Mouse (Mus musculus): ENCODE measurements around the gene Gpc6. TPM values are rescaled to one million over a fixed set of nuclear protein-coding genes. Genes with fewer than 3 reads are reported as not detected.

Gpc6 gene
- polyA plus RNA-seq, 1 experiment from 2014 or later, result 18.8 TPM

GRCm38 (mm10) chr14:117015333-117015922 lies 90.3 kb downstream of the Gpc6 start:
- 65% methylated on average over 4 of the region's 4 CpGs for WGBS
- DNase-seq (ENCODE audit: low spot score), result no peak
- no peak for ATAC-seq (replicated peaks; ENCODE audit: low FRiP score)

GRCm38 (mm10) chr14:117022180-117022799 lies 97.2 kb downstream of the Gpc6 start:
- no peak overlapping the region for H3K4me3 ChIP-seq (ENCODE audit: low read depth, low read length)
- WGBS, result 85% methylated on average over 5 of the region's 5 CpGs
- no peak overlapping the region for H3K4me2 ChIP-seq
- no peaks in the 10 kb centered on the region for H3K27me3 ChIP-seq (replicated peaks; ENCODE audit: control insufficient read depth, insufficient read depth, low read length)
- no peak for ATAC-seq (replicated peaks; ENCODE audit: low FRiP score)
- H3K4me1 ChIP-seq (replicated peaks; ENCODE audit: control insufficient read depth, insufficient read depth, low read length), result no peaks in the 10 kb centered on the region
- no peaks in the 10 kb centered on the region for H3K9me3 ChIP-seq (ENCODE audit: control insufficient read depth, low read length)
- no peak for DNase-seq (ENCODE audit: low spot score)
- no peak overlapping the region for H3K9ac ChIP-seq (ENCODE audit: low read depth, low read length)
- H3K27ac ChIP-seq (ENCODE audit: low read depth, low read length), result no peak overlapping the region
- no peaks in the 10 kb centered on the region for H3K36me3 ChIP-seq (ENCODE audit: control insufficient read depth, insufficient read depth, low read length)

More at GRCm38 (mm10) chr14:117015333-117015922, 90.3 kb downstream of the Gpc6 start:
- H3K4me2 ChIP-seq, result no peak overlapping the region
- H3K27ac ChIP-seq (ENCODE audit: low read depth, low read length), result no peak overlapping the region
- no peaks in the 10 kb centered on the region for H3K9me3 ChIP-seq (ENCODE audit: control insufficient read depth, low read length)
- no peak overlapping the region for H3K9ac ChIP-seq (ENCODE audit: low read depth, low read length)
- no peaks in the 10 kb centered on the region for H3K36me3 ChIP-seq (ENCODE audit: control insufficient read depth, insufficient read depth, low read length)
- H3K4me3 ChIP-seq (ENCODE audit: low read depth, low read length), result no peak overlapping the region
- H3K27me3 ChIP-seq (replicated peaks; ENCODE audit: control insufficient read depth, insufficient read depth, low read length), result no peaks in the 10 kb centered on the region
- H3K4me1 ChIP-seq (replicated peaks; ENCODE audit: control insufficient read depth, insufficient read depth, low read length), result no peaks in the 10 kb centered on the region

DNA sequence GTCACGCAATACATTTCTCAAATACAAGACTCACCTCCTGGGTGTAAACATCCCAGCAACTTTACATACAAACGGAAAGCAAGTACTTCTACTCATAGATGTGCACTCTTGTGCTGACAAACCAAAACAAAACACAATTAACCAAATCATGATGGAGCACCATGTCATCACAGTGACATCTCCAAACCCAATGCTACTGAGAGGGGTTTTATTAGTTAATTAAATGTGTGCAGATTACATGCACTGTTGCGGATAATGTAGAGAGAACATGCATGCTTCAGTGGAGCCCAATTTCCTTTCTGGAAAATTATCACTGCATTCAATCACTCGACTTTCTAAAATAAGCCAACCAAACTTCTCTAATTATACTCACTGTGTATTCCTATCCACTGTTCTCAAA lies 109.0 kb downstream of the Gpc6 start:
- Histone ChIP-seq H3K27me3 (replicated peaks; ENCODE audit: control insufficient read depth, insufficient read depth, low read length) (no peaks in the 10 kb centered on the region), H3K9me3 (ENCODE audit: control insufficient read depth, low read length) (no peaks in the 10 kb centered on the region), H3K4me2 (no peak overlapping the region), H3K4me3 (ENCODE audit: low read depth, low read length) (no peak overlapping the region), H3K4me1 (replicated peaks; ENCODE audit: control insufficient read depth, insufficient read depth, low read length) (no peaks in the 10 kb centered on the region), H3K9ac (ENCODE audit: low read depth, low read length) (no peak overlapping the region), H3K36me3 (ENCODE audit: control insufficient read depth, insufficient read depth, low read length) (no peaks in the 10 kb centered on the region), H3K27ac (ENCODE audit: low read depth, low read length) (no peak overlapping the region)
- ATAC-seq (replicated peaks; ENCODE audit: low FRiP score) (no peak), DNase-seq (ENCODE audit: low spot score) (no peak)
- 89% methylated on average over 4 of the region's 4 CpGs for WGBS

GRCm38 (mm10) chr14:117041017-117041416 lies 115.9 kb downstream of the Gpc6 start:
- no peak overlapping the region for H3K27ac ChIP-seq (ENCODE audit: low read depth, low read length)
- no peak overlapping the region for H3K4me2 ChIP-seq

GRCm38 (mm10) chr14:117048951-117049350 lies 123.8 kb downstream of the Gpc6 start:
- H3K4me3 ChIP-seq (ENCODE audit: low read depth, low read length), result no peak overlapping the region
- DNase-seq (ENCODE audit: low spot score), result no peak
- no peaks in the 10 kb centered on the region for H3K4me1 ChIP-seq (replicated peaks; ENCODE audit: control insufficient read depth, insufficient read depth, low read length)
- no peak overlapping the region for H3K27ac ChIP-seq (ENCODE audit: low read depth, low read length)
- H3K9me3 ChIP-seq (ENCODE audit: control insufficient read depth, low read length), result no peaks in the 10 kb centered on the region
- no peak for ATAC-seq (replicated peaks; ENCODE audit: low FRiP score)
- no peak overlapping the region for H3K4me2 ChIP-seq
- H3K9ac ChIP-seq (ENCODE audit: low read depth, low read length), result no peak overlapping the region
- 57% methylated on average over 2 of the region's 2 CpGs for WGBS
- H3K27me3 ChIP-seq (replicated peaks; ENCODE audit: control insufficient read depth, insufficient read depth, low read length), result no peaks in the 10 kb centered on the region
- H3K36me3 ChIP-seq (ENCODE audit: control insufficient read depth, insufficient read depth, low read length), result no peaks in the 10 kb centered on the region

More at GRCm38 (mm10) chr14:117041017-117041416, 115.9 kb downstream of the Gpc6 start:
- Histone ChIP-seq H3K4me1 (replicated peaks; ENCODE audit: control insufficient read depth, insufficient read depth, low read length) (no peaks in the 10 kb centered on the region), H3K9me3 (ENCODE audit: control insufficient read depth, low read length) (no peaks in the 10 kb centered on the region), H3K9ac (ENCODE audit: low read depth, low read length) (no peak overlapping the region), H3K4me3 (ENCODE audit: low read depth, low read length) (no peak overlapping the region), H3K27me3 (replicated peaks; ENCODE audit: control insufficient read depth, insufficient read depth, low read length) (no peaks in the 10 kb centered on the region), H3K36me3 (ENCODE audit: control insufficient read depth, insufficient read depth, low read length) (no peaks in the 10 kb centered on the region)
- DNase-seq (ENCODE audit: low spot score) (no peak), ATAC-seq (replicated peaks; ENCODE audit: low FRiP score) (no peak)
- 84% methylated on average over 5 of the region's 5 CpGs for WGBS

GRCm38 (mm10) chr14:117050877-117051276 lies 125.8 kb downstream of the Gpc6 start:
- WGBS, result 85% methylated on average over 8 of the region's 8 CpGs
- no peak overlapping the region for H3K9ac ChIP-seq (ENCODE audit: low read depth, low read length)
- no peak for ATAC-seq (replicated peaks; ENCODE audit: low FRiP score)

GRCm38 (mm10) chr14:117053361-117053760 lies 128.2 kb downstream of the Gpc6 start:
- DNase-seq (ENCODE audit: low spot score) (no peak), ATAC-seq (replicated peaks; ENCODE audit: low FRiP score) (no peak)
- no peak overlapping the region for H3K27ac ChIP-seq (ENCODE audit: low read depth, low read length)
- H3K4me1 ChIP-seq (replicated peaks; ENCODE audit: control insufficient read depth, insufficient read depth, low read length), result no peaks in the 10 kb centered on the region
- no peak overlapping the region for H3K4me2 ChIP-seq
- H3K27me3 ChIP-seq (replicated peaks; ENCODE audit: control insufficient read depth, insufficient read depth, low read length), result no peaks in the 10 kb centered on the region
- H3K9ac ChIP-seq (ENCODE audit: low read depth, low read length), result no peak overlapping the region
- H3K9me3 ChIP-seq (ENCODE audit: control insufficient read depth, low read length), result no peaks in the 10 kb centered on the region
- H3K4me3 ChIP-seq (ENCODE audit: low read depth, low read length), result no peak overlapping the region
- WGBS, result 84% methylated on average over 6 of the region's 6 CpGs
- H3K36me3 ChIP-seq (ENCODE audit: control insufficient read depth, insufficient read depth, low read length), result no peaks in the 10 kb centered on the region

More at GRCm38 (mm10) chr14:117050877-117051276, 125.8 kb downstream of the Gpc6 start:
- H3K36me3 ChIP-seq (ENCODE audit: control insufficient read depth, insufficient read depth, low read length), result no peaks in the 10 kb centered on the region
- H3K9me3 ChIP-seq (ENCODE audit: control insufficient read depth, low read length), result no peaks in the 10 kb centered on the region
- H3K4me3 ChIP-seq (ENCODE audit: low read depth, low read length), result no peak overlapping the region
- no peaks in the 10 kb centered on the region for H3K27me3 ChIP-seq (replicated peaks; ENCODE audit: control insufficient read depth, insufficient read depth, low read length)
- no peak for DNase-seq (ENCODE audit: low spot score)
- H3K4me1 ChIP-seq (replicated peaks; ENCODE audit: control insufficient read depth, insufficient read depth, low read length), result no peaks in the 10 kb centered on the region
- no peak overlapping the region for H3K27ac ChIP-seq (ENCODE audit: low read depth, low read length)
- no peak overlapping the region for H3K4me2 ChIP-seq

DNA sequence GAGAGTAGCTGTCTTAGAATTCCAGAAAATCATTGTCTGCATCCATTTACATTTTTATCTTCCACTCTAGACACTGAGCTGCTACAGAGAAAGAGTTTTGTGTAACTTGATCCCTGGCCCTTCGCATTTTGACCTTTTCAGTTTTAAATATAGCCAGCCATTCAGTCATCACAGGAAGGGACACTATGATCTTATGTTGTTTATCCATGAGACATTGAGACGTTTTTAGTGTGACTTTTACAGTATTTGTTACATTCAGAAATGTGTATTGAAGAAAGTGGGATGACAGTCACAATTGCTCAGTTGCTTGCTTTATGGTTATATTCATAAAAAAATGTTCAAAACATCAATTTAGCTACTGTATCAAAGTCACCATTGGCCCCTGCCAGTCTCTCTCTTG lies 130.0 kb downstream of the Gpc6 start:
- ATAC-seq (replicated peaks; ENCODE audit: low FRiP score), result no peak
- DNase-seq (ENCODE audit: low spot score), result no peak
- H3K4me2 ChIP-seq, result no peak overlapping the region
- no peaks in the 10 kb centered on the region for H3K27me3 ChIP-seq (replicated peaks; ENCODE audit: control insufficient read depth, insufficient read depth, low read length)
- whole genome bisulfite sequencing, result 46% methylated on average over 2 of the region's 2 CpGs
- H3K9me3 ChIP-seq (ENCODE audit: control insufficient read depth, low read length), result no peaks in the 10 kb centered on the region
- H3K4me1 ChIP-seq (replicated peaks; ENCODE audit: control insufficient read depth, insufficient read depth, low read length), result no peaks in the 10 kb centered on the region
- no peak overlapping the region for H3K4me3 ChIP-seq (ENCODE audit: low read depth, low read length)
- H3K27ac ChIP-seq (ENCODE audit: low read depth, low read length), result no peak overlapping the region
- H3K36me3 ChIP-seq (ENCODE audit: control insufficient read depth, insufficient read depth, low read length), result no peaks in the 10 kb centered on the region
- no peak overlapping the region for H3K9ac ChIP-seq (ENCODE audit: low read depth, low read length)

DNA sequence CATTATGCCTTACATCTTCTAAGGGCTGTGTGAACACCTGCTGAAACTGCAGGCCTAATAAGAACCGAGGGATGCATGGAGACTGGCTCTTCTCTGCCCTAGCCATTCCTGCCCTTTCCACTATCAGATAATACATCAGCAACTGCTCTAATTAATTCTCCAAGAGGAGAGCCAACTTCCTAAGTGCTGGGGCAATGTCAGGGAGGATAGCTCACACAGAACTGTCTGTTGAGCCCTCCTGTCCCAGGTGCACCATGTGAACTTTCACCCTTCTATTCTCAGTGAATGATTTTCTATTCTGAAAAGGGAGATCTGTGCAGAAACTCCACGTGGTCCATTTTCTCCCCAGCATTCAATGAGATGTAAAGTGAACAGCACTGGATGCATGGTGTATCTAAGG lies 136.0 kb downstream of the Gpc6 start:
- 56% methylated on average over 2 of the region's 2 CpGs for WGBS
- DNase-seq (ENCODE audit: low spot score) (no peak), ATAC-seq (replicated peaks; ENCODE audit: low FRiP score) (no peak)
- Histone ChIP-seq H3K9me3 (ENCODE audit: control insufficient read depth, low read length) (no peaks in the 10 kb centered on the region), H3K9ac (ENCODE audit: low read depth, low read length) (no peak overlapping the region), H3K4me3 (ENCODE audit: low read depth, low read length) (no peak overlapping the region), H3K27me3 (replicated peaks; ENCODE audit: control insufficient read depth, insufficient read depth, low read length) (no peaks in the 10 kb centered on the region), H3K36me3 (ENCODE audit: control insufficient read depth, insufficient read depth, low read length) (no peaks in the 10 kb centered on the region), H3K27ac (ENCODE audit: low read depth, low read length) (no peak overlapping the region), H3K4me2 (no peak overlapping the region), H3K4me1 (replicated peaks; ENCODE audit: control insufficient read depth, insufficient read depth, low read length) (no peaks in the 10 kb centered on the region; the same call in 1 of the 2 replicates)

Measured in liver, embryonic 11.5 days (tissue).